Mouse (Mus musculus): ENCODE results near the gene Prelid3b. TPM values are rescaled to one million over a fixed set of nuclear protein-coding genes. Genes with fewer than 3 reads are reported as not detected.

Gene Prelid3b
- polyA plus RNA-seq, 1 experiment = 90.0 TPM

DNA sequence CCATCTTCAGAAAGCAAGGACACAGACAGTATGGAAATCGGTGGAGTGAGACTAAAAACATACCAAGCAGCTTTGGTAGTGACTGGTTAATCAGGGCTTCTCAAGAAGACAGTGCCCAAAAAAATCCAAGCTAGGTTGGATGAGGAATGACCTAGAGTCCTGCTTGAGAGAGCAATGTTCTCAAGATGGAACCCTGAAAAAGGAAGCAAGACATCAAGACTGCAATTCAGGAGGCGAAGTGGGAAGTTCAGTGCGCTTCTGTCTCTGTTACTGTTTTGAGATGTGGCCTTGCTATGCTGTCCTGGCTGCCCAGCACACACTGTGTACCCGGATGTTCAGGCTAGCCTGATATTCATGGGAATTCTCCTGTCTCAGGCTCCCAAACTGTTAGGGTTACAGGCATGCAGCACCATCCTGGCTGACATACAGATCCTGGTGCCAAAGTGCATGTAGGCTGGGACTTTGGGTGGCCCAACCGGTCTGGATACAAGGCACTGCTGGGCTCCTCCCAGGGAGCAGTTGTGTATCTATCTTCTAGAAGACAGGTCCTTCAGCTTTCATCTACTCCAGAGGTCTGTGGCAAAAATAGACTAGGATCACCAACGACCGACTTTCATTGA, 2.0 kb downstream of the Prelid3b start:
- peaks cover 66% of the 10 kb centered on the region for H3K79me2 ChIP-seq (ENCODE audit: control insufficient read depth, insufficient read depth)
- TF ChIP-seq MYOG (IDR thresholded peaks at IDR 0.05; ENCODE audit: control insufficient read depth, extremely low read depth, insufficient read length) (no peak), MAX (IDR thresholded peaks at IDR 0.05) (no peak), MYOD1 (IDR thresholded peaks at IDR 0.05; ENCODE audit: control insufficient read depth, insufficient read length, low read depth) (no peak), CEBPB (IDR thresholded peaks at IDR 0.05; ENCODE audit: low read depth) (no peak), CTCF (IDR thresholded peaks at IDR 0.05; ENCODE audit: control insufficient read depth, insufficient read depth, insufficient read length) (no peak), FOSL1 (IDR thresholded peaks at IDR 0.05; ENCODE audit: insufficient read depth, low read length, poor library complexity, severe bottlenecking) (no peak), USF1 (IDR thresholded peaks at IDR 0.05; ENCODE audit: low read depth) (no peak)
- H3K79me3 ChIP-seq (ENCODE audit: low read depth) = peaks cover 60% of the 10 kb centered on the region
- H3K27me3 ChIP-seq (ENCODE audit: control insufficient read depth, insufficient read depth, insufficient read length) = no peaks in the 10 kb centered on the region
- no peak overlapping the region for H3ac ChIP-seq (ENCODE audit: control insufficient read depth, insufficient read length, low read depth)
- H3K36me3 ChIP-seq (ENCODE audit: control insufficient read depth, insufficient read depth) = peaks cover 54% of the 10 kb centered on the region
- H3K4me3 ChIP-seq (ENCODE audit: insufficient read depth, poor library complexity, severe bottlenecking) = no peak overlapping the region

- no peak for TF ChIP-seq USF1 (IDR thresholded peaks at IDR 0.05; ENCODE audit: low read depth)
- no peak for TF ChIP-seq MYOG (IDR thresholded peaks at IDR 0.05; ENCODE audit: control insufficient read depth, extremely low read depth, insufficient read length)
- TF ChIP-seq CTCF (IDR thresholded peaks at IDR 0.05; ENCODE audit: control insufficient read depth, insufficient read depth, insufficient read length) = no peak
- no peak for TF ChIP-seq CEBPB (IDR thresholded peaks at IDR 0.05; ENCODE audit: low read depth)
- no peak for TF ChIP-seq FOSL1 (IDR thresholded peaks at IDR 0.05; ENCODE audit: insufficient read depth, low read length, poor library complexity, severe bottlenecking)
- TF ChIP-seq MAX (IDR thresholded peaks at IDR 0.05) = no peak
- TF ChIP-seq MYOD1 (IDR thresholded peaks at IDR 0.05; ENCODE audit: control insufficient read depth, insufficient read length, low read depth) = no peak
- H3K4me3 ChIP-seq (ENCODE audit: insufficient read depth, poor library complexity, severe bottlenecking) = no peak overlapping the region
- H3K27me3 ChIP-seq (ENCODE audit: control insufficient read depth, insufficient read depth, insufficient read length) = no peaks in the 10 kb centered on the region
- no peak overlapping the region for H3ac ChIP-seq (ENCODE audit: control insufficient read depth, insufficient read length, low read depth)
- H3K79me2 ChIP-seq (ENCODE audit: control insufficient read depth, insufficient read depth) = peaks cover 66% of the 10 kb centered on the region
- peaks cover 59% of the 10 kb centered on the region for H3K36me3 ChIP-seq (ENCODE audit: control insufficient read depth, insufficient read depth)
- H3K79me3 ChIP-seq (ENCODE audit: low read depth) = peaks cover 62% of the 10 kb centered on the region
These were observed 2.5 kb downstream of the Prelid3b start for GRCm38 (mm10) chr2:174470333-174470732.

- H3ac ChIP-seq (ENCODE audit: control insufficient read depth, insufficient read length, low read depth) = peak within 1 kb of the TSS; percentile 89
- H3K79me2 ChIP-seq (ENCODE audit: control insufficient read depth, insufficient read depth) = peaks cover 47% of the 10 kb centered on the region
- peaks cover 73% of the 10 kb centered on the region for H3K36me3 ChIP-seq (ENCODE audit: control insufficient read depth, insufficient read depth)
- peaks cover 41% of the 10 kb centered on the region for H3K79me3 ChIP-seq (ENCODE audit: low read depth)
- no peaks in the 10 kb centered on the region for H3K27me3 ChIP-seq (ENCODE audit: control insufficient read depth, insufficient read depth, insufficient read length)
- H3K4me3 ChIP-seq (ENCODE audit: insufficient read depth, poor library complexity, severe bottlenecking) = peak within 1 kb of the TSS; percentile 68
- TF ChIP-seq FOSL1 (IDR thresholded peaks at IDR 0.05; ENCODE audit: insufficient read depth, low read length, poor library complexity, severe bottlenecking) (no peak), MAX (IDR thresholded peaks at IDR 0.05) (peak; percentile 86)
These were observed 8.9 kb downstream of the Prelid3b start, which contains the start of gene Atp5e for GRCm38 (mm10) chr2:174463789-174464523. Gene Atp5e (minus strand): TSS chr2:174464105.

DNA sequence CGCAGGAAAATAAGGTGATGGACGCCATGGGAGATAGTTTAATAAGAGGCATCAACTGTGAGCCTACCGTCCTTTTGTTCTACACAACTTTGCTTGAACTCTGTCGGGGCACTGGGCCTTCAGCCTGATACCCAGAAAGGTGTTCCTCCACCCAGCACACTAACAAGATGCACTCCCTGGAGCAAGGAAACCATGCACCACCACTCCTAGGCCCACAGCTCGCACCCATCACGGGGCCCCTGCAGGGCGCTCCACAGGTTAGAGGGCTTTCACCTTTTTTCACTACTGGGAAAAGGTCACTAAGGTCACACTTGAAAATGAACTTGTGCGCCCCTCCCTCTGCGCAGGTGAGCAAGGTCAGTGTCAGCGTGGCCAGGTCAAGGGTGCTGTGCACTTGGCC, 9.5 kb downstream of the Prelid3b start:
- TF ChIP-seq FOSL1 (IDR thresholded peaks at IDR 0.05; ENCODE audit: insufficient read depth, low read length, poor library complexity, severe bottlenecking) (no peak), CEBPB (IDR thresholded peaks at IDR 0.05; ENCODE audit: low read depth) (no peak), MAX (IDR thresholded peaks at IDR 0.05) (no peak), MYOD1 (IDR thresholded peaks at IDR 0.05; ENCODE audit: control insufficient read depth, insufficient read length, low read depth) (no peak), USF1 (IDR thresholded peaks at IDR 0.05; ENCODE audit: low read depth) (no peak), CTCF (IDR thresholded peaks at IDR 0.05; ENCODE audit: control insufficient read depth, insufficient read depth, insufficient read length) (no peak)

GRCm38 (mm10) chr2:174459365-174459764, 13.5 kb downstream of the Prelid3b start:
- H3K79me2 ChIP-seq (ENCODE audit: control insufficient read depth, insufficient read depth) = peaks cover 20% of the 10 kb centered on the region
- H3ac ChIP-seq (ENCODE audit: control insufficient read depth, insufficient read length, low read depth) = no peak overlapping the region
- no peak overlapping the region for H3K4me3 ChIP-seq (ENCODE audit: insufficient read depth, poor library complexity, severe bottlenecking)
- H3K79me3 ChIP-seq (ENCODE audit: low read depth) = peaks cover 15% of the 10 kb centered on the region
- TF ChIP-seq MYOG (IDR thresholded peaks at IDR 0.05; ENCODE audit: control insufficient read depth, extremely low read depth, insufficient read length) (no peak), FOSL1 (IDR thresholded peaks at IDR 0.05; ENCODE audit: insufficient read depth, low read length, poor library complexity, severe bottlenecking) (no peak), MYOD1 (IDR thresholded peaks at IDR 0.05; ENCODE audit: control insufficient read depth, insufficient read length, low read depth) (no peak), CEBPB (IDR thresholded peaks at IDR 0.05; ENCODE audit: low read depth) (no peak), USF1 (IDR thresholded peaks at IDR 0.05; ENCODE audit: low read depth) (no peak), MAX (IDR thresholded peaks at IDR 0.05) (no peak), CTCF (IDR thresholded peaks at IDR 0.05; ENCODE audit: control insufficient read depth, insufficient read depth, insufficient read length) (no peak)
- H3K27me3 ChIP-seq (ENCODE audit: control insufficient read depth, insufficient read depth, insufficient read length) = no peaks in the 10 kb centered on the region
- peaks cover 31% of the 10 kb centered on the region for H3K36me3 ChIP-seq (ENCODE audit: control insufficient read depth, insufficient read depth)

More for the DNA sequence above, 9.5 kb downstream of the Prelid3b start:
- Histone ChIP-seq H3ac (ENCODE audit: control insufficient read depth, insufficient read length, low read depth) (peak overlapping the region; percentile 89), H3K4me3 (ENCODE audit: insufficient read depth, poor library complexity, severe bottlenecking) (peak overlapping the region; percentile 68), H3K36me3 (ENCODE audit: control insufficient read depth, insufficient read depth) (peaks cover 67% of the 10 kb centered on the region), H3K79me3 (ENCODE audit: low read depth) (peaks cover 35% of the 10 kb centered on the region), H3K79me2 (ENCODE audit: control insufficient read depth, insufficient read depth) (peaks cover 42% of the 10 kb centered on the region), H3K27me3 (ENCODE audit: control insufficient read depth, insufficient read depth, insufficient read length) (no peaks in the 10 kb centered on the region)
